Mouse (Mus musculus): Measurements from ENCODE around the gene Cntln.

Gene Cntln

DNA sequence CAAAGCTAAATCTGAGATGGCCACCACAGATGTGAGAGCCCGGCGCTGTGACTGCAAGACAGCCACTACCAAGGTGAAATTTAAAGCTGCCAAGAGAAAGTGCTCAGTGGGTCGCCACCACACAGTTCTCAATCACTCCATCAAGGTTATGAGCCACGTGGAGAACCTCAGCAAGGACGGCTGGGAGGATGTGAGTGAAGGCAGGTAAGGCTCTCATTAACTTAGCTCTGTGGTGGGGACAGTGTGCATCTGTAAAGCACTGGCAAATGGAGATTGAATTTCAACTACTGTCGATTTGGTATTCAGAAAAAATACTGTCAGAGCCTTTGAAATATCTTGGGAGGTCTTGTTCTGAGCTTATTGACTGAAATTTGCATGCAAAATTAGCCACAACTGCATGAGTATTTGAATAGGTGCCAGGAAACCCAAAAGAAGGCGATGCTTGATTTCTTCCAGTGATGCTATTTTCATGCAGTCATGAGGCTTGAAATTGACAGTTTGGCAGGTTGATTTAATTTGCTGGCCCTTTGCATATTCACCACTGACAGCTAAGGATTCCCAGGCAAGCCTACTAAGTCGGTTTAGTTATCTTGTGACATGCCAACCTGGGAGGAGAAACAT, 165.9 kb downstream of the Cntln start:
- in situ Hi-C loops (cut with MboI, MseI) = no loop called here

DNA sequence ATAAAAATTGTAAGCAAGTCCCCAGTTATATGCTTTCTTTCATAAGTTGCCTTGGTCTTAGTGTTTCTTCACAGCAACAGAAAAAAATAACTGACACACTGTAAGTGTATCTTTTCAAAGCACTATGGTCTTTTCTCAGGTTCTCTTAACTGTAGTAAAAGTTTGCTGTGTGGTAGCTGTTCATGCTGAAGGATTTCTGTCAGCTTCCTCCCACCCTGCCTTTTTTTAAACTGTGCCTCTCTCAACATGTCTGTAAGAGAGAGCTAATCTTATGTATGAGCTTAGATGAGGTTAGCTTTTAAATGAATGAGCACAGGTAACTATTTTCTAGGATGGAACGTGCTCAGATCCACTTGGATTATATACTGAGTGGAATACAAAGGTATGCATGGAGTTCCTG, 170.5 kb downstream of the Cntln start:
- in situ Hi-C loops (cut with MboI, MseI) = no loop called here

DNA sequence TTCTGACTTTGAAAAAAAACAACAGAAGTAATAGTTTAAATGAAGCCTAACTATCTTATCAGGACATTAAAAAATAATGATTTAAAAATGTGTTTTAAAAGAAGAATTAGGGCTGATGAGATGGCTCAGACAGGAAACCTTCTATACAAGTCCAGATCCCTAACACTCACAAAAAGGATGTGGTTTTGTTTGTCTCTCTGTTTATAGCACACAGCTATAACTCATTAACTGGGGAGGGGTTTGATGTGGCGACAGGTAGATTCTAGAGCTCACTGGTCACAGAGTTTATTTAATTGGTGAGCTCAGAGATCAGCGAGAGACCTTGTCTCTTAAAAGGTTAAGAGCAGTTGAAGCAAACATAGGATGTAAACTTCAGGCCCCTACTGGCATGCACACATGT, 175.5 kb downstream of the Cntln start:
- in situ Hi-C loops (cut with MboI, MseI) = no loop called here

DNA sequence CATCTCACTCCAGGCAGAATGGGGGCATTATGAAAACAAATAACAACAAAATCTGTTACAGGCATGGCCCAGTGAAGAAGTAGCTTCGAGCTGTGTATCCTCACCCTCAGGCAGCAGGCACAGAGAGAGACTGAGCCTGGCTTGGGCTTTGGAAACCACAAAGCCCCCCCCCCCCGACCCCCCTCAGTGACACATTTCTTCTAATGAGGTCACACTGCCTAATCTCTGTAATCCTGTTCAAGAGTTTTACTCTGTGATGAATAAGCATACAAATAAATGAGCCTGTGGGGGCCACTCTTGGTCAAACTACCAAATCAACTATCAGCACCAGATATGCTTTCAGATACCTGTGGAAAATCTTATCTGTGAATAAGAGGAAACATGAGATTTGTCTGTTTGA, 177.6 kb downstream of the Cntln start:
- in situ Hi-C loops (cut with MboI, MseI) = no loop called here

DNA sequence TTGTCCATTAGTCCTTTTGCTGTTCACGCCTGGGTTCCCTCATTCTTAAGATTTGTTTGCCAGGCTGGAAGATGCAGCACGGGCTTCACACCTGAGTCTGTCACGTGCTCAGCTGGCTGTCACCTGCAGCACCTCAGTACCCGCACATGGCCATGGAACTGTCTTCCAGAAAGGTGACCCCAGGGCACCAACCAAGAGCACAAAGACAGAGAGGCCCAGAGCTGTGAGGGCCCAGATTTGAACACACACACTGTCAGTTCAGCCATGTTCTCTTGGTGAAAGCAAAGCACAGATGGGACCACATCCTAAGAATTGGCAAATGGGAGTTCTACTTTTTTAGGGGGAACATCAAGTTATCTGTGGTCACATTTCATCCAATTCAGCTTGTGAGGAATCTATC, 211.9 kb downstream of the Cntln start:
- in situ Hi-C loops (cut with MboI, MseI) = loop anchor here (5.0 to 10.0 kb wide), 2 partner anchors 219 to 261 kb away; no protein-coding TSS in a partner anchor

DNA sequence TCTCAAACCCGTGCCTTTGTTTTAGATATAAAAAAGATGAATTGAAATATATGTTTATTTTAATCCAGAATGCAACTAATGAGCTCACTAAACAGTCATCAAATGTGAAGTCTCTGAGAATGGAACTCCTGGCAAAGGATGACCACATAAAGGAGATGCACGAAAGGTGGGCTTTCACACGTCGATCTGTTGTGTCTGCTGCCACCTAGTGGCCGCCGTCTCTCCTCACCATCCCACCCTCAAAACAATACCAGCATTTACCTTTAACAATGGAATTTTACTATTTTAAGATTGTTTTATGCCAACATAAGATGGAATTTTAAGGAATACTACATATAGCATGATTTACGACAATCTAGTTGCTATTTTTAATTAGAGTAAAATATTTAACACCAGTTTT, 212.6 kb downstream of the Cntln start:
- in situ Hi-C loops (cut with MboI, MseI) = loop anchor here (5.0 to 10.0 kb wide), 2 partner anchors 219 to 262 kb away; no protein-coding TSS in a partner anchor

DNA sequence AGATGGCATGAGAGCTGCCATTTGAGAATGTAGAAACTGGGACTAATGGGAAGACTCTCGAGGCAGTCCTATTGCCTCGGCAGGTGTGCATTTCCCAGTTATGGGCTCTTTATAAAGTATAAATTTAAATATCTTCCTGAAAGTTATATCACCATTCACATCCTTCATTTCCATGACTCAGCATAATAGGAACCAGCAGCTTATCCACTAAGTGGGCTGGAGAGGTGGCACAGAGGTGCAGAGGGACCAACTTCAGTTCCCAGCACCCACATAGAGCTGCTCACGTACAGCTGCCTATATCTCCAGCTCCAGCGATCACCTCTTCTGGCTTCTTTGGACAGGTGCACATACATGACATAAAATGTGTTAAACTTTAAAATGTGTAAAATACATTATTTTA, 218.1 kb downstream of the Cntln start:
- in situ Hi-C loops (cut with MboI, MseI) = no loop called here

DNA sequence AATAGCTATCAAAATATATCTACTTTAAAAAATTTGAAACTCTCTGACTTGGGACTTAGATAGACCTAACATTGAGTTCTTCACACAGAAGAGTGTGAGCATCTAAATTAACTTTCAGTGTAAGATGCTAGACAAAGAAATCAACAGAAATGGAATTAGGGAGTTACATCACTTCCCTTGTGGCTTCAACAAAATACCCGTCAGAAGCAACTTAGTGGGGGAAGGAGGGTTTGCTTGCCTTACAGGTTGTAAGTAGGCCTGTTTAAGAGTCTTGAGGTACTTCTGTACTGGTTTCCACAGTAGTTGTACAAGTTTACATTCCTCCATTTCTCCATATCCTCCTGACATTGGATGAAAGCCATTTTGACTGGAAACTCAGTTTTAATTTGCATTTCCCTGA, 222.3 kb downstream of the Cntln start:
- in situ Hi-C loops (cut with MboI, MseI) = no loop called here

DNA sequence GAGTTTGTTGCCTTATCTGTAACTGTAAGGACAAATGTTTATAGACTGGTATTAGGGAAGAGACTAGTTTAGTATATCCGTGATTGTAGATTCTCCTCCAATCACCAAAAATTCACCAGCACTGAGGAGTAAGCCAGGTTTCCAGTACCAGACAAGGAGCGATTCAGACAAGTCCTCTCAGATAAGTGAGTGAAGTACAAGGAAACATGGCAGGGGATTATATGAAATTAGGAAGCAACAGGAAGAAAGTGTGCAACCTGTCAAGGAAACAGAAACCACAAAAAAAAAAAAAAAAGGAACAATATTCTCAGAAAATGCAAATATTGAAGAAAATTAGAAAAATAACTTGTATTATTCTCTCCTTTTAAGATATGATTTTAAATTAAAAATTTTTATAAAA, 222.9 kb downstream of the Cntln start:
- in situ Hi-C loops (cut with MboI, MseI) = no loop called here

DNA sequence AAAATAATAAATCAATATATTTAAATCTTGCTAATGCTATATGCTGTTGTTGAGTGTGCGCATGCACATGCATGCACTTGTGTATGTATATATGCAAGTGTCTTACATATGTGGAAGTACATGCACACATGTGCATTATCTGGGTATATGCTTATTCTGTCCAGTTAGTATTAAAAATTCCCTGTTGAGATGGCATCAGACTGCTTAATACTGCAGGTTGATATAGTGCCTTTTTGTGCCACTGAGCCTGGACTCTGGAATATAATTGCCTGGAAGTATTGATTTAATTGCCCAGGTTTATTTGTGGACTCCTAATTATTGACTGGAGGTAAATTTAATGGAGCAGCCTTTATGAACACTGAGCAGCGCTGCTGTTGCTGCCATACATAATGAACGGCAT, 236.2 kb downstream of the Cntln start:
- in situ Hi-C loops (cut with MboI, MseI) = no loop called here

DNA sequence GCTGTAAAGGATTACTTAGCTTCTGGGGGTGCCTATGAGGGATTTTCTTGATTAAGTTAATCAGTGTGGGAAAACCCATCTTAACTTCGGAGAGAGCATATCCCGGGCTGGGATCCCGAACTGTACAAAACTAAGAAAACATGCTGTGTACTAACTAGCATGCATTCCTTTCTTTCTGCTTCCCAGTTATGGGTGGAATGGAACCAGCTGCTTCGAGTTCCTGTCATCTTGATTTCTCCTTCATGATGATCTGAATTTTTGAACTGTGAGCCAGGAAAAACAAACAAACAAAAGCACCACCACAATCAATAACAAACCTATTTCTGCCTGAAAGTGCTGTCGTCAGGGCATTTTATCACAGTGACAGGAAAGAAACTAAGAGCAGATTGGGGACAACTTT, 265.6 kb downstream of the Cntln start:
- in situ Hi-C loops (cut with MboI, MseI) = no loop called here

DNA sequence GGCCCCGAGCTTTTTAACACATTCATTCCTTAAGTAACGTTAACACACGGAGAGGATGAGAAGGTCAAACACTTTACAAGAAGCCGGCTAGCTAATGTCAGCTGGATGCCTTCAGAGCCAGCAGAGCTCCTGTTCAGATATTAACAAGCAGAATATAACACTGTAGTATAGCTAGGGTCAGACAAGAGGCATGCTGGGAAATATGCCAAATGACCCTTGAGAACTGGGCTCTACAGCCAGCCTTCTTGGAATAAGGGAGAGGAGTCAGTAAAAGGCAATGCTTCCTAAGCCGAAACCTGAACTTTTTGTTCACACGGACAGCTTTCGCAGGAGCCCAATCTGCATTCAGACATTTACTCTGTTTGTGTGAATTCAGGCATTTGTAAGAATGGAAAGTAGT, 267.8 kb downstream of the Cntln start:
- in situ Hi-C loops (cut with MboI, MseI) = no loop called here

DNA sequence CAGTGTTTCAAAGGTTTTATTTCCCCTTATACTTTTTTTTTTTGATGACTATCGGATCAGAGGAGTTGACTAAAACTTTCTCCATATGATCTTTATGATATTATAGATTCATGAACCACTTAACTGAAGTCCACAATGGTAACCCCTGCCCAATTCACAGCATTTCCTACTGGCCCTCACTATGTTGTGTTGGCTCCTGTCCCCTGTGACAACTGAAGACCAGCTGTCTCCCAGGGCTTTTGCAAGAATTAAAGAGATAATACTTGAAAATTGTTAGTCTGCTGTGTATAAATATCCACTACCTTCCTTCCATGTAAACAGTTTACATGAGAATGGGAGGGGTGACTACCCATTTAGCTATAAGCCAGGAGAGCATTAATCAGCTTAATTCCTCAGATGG, 270.3 kb downstream of the Cntln start:
- in situ Hi-C loops (cut with MboI, MseI) = no loop called here

DNA sequence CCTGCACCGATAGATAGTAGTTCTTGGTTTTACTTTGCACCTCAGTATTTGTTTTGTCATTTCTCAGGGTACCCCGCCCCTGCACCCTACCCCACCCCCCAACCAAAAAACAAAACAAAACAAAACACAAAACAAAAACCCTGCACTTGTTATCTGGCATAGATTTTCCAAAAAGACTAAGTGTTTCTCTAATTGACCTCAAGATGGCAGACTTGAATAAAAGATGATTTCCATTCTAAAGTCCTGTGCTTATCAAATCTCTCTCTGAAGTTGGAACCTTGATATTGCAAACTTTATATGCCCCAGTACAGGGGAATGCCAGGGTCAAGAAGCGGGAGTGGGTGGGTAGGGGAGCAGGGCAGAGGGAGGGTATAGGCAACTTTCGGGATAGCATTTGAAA, 277.0 kb downstream of the Cntln start:
- in situ Hi-C loops (cut with MboI, MseI) = loop anchor here (10.0 kb wide), 1 partner anchor 1024 kb away; no protein-coding TSS in a partner anchor

DNA sequence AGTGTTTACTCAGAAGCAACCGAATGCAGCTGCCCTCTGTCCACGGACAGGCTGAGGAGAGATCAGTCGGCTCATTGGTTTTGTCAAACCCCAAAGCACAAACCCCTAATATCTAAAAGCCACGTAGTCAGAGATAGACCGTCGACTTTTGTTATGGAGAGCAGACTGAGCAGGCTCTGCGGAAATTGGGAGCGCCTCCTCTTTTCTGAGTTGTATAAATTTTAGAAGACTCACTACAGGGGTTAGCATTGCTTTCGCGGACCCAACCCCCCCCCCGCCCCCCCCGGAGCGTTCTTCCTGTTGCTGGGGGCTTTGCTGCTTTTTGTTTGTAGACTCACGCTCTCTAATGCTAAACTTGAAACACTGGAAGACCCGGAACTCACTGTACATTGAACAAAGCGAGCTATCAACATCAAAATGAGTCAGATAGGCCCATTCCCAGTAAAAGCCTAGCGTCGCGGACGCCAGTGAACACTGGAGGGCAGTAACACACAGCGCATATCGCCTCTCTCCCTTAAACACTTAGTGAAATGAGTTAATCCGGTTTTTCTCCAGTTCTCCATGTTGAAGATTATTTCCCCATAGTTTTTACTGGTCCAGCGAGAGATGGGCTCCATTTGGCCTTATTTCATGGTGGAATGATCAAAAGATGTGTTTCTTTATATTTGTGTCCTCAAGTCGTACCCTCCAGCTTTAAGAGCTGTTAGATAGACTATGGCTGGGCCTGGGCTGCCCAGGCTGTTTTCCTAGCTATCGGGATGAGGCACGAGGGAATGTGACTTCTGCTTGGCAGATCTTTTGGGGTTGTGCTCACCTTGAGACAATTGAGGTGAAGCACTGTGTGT, 278.6 kb downstream of the Cntln start:
- in situ Hi-C loops (cut with MboI, MseI) = loop anchor here (10.0 kb wide), 1 partner anchor 1022 kb away; no protein-coding TSS in a partner anchor

DNA sequence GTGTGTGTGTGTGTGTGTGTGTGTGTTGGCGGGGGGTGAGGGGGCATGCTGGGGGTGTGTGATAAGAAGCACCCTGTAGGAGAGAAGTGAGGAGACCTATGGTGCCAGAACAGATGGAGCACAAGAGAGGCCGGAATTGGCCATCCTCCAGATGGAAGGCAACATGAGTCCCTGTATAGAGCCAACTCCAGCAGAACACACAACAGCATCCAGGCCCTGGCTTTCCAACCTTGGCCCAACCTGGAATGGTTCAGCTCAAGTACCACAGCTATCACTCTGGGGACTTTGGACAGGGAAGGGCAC, 279.2 kb downstream of the Cntln start:
- in situ Hi-C loops (cut with MboI, MseI) = loop anchor here (10.0 kb wide), 1 partner anchor 1022 kb away; no protein-coding TSS in a partner anchor

DNA sequence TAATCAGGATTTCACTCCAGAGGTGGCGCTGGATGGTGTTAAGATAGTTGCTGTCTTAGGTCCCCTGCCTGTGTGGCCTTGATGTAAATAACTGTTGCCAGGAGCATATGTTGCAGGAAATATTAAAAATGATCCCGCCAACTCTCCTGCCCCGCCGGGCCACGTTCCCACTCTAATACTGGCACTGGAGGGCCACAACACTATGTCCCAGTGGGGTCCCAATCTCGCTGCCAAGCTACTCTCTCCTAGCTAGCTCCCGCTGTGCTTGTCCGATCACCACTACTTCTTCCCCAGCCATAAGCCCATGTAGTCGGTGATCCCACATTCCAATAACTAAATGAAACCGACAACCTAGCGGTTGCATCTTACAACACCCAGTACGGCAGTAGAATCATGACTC, 283.9 kb downstream of the Cntln start:
- in situ Hi-C loops (cut with MboI, MseI) = loop anchor here (10.0 kb wide), 1 partner anchor 1017 kb away; no protein-coding TSS in a partner anchor

DNA sequence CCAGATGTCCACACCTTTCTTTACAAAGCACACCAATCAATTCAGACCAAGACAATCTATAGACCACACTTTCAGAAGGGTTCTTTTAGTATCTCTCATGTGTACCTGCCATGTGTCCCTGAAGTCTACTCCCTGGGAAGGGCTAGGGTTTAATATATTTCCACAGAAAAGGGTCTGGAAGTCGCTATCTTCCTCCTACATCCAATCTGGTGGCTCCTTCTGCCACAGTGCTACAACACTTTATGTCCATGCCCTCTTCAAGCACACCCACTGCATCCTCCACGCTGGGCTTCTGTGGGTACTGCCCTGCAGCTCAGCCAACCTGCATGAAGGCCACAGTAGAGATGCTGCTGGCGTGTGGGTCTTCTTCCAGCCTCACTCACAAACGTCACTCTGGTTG, 291.4 kb downstream of the Cntln start:
- in situ Hi-C loops (cut with MboI, MseI) = no loop called here

DNA sequence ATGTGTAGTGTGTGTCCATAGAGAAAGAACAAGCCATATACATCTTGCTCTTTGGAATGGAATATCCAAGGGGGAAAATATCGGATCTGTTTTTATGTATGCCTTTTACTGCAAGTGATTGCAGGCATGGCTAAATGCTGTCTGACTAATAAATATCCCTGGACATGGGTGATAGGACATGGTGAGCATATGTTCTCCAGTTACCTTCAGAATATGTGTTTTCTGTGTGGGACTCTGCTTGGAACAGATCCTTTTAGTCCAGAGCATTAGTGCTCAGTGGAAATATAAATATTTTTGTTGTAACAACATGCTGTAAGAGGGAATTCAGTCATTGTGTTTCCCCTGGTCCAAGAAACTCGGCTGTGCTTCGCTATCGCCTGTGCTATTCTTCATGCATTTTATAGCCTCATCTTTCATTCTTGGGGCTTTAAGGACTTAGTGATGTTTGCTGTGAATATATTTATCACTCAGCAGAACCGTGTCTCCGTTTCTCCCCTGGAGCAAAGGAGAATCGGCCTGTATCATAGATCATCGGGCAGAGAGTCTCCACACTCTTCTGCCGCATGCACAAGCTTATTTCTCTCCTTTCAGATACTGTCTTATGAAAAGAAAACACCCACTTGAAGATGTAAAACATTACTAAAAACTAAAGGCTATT, 294.4 kb downstream of the Cntln start:
- in situ Hi-C loops (cut with MboI, MseI) = no loop called here

Measured in regulatory T cell (primary cell).